Mouse (Mus musculus) liver, embryonic 15.5 days (tissue): Measurements from ENCODE around the gene Zfp451. TPM values are rescaled to one million over a fixed set of nuclear protein-coding genes. Genes with fewer than 3 reads are reported as not detected.

Experiments
- ATAC-seq: fragments of 200-750 bp; cut with Nextera tagmentation; 2 replicates; pipeline ENCODE4 v1.8.0; 2017; ENCODE audit warnings: moderate number of reproducible peaks, mild to moderate bottlenecking, moderate library complexity; ENCODE audit not compliant: insufficient read depth
- H3K27ac ChIP-seq: fragments of 300-500 bp; sonication (generic); replicated peaks from 2 replicates; pipeline ENCODE4 v1.5.1; 2015; ENCODE audit warnings: mild to moderate bottlenecking, inconsistent platforms
- H3K27me3 ChIP-seq: fragments of 300-500 bp; sonication (generic); 2 replicates; pipeline ENCODE4 v1.6.1; 2015; ENCODE audit warnings: mild to moderate bottlenecking, inconsistent platforms
- H3K36me3 ChIP-seq: fragments of 300-500 bp; sonication (generic); replicated peaks from 2 replicates; pipeline ENCODE4 v1.6.1; 2015; ENCODE audit warnings: moderate library complexity, mild to moderate bottlenecking, inconsistent platforms
- H3K4me1 ChIP-seq: fragments of 300-500 bp; sonication (generic); replicated peaks from 2 replicates; pipeline ENCODE4 v1.6.1; 2015; ENCODE audit warnings: inconsistent platforms
- H3K4me2 ChIP-seq: fragments of 300-500 bp; sonication (generic); 2 replicates; pipeline ENCODE4 v1.6.1; 2015; ENCODE audit warnings: moderate library complexity, mild to moderate bottlenecking, inconsistent platforms
- H3K4me3 ChIP-seq: fragments of 300-500 bp; sonication (generic); replicated peaks from 2 replicates; pipeline ENCODE4 v1.5.1; 2015; ENCODE audit warnings: mild to moderate bottlenecking, inconsistent platforms
- H3K9ac ChIP-seq: fragments of 300-500 bp; sonication (generic); 2 replicates; pipeline ENCODE4 v1.6.1; 2015; ENCODE audit warnings: moderate library complexity, mild to moderate bottlenecking, inconsistent platforms
- H3K9me3 ChIP-seq: fragments of 300-500 bp; sonication (generic); replicated peaks from 2 replicates; pipeline ENCODE4 v1.6.1; 2016; ENCODE audit warnings: inconsistent platforms
- WGBS: fragments of 180-500 bp; shearing (Covaris S2); methylation state at CpG from one replicate; pipeline ENCODE4 v1.1.7; 2015; ENCODE audit warnings: mixed read lengths; ENCODE audit not compliant: insufficient replicate concordance; 5-methylcytosine and 5-hydroxymethylcytosine counted together
- polyA plus RNA-seq: library from polyadenylated mRNA; unstranded; fragments of >200 nt; fragmentation: Nextera tagmentation; extraction: Ambion mirVana; gene quantifications from 2 replicates; pipeline ENCODE4 v1.2.1, GENCODE M21; 2015

The Zfp451 gene
- polyA plus RNA-seq, 1 experiment from 2014 or later = 5.6 TPM

DNA sequence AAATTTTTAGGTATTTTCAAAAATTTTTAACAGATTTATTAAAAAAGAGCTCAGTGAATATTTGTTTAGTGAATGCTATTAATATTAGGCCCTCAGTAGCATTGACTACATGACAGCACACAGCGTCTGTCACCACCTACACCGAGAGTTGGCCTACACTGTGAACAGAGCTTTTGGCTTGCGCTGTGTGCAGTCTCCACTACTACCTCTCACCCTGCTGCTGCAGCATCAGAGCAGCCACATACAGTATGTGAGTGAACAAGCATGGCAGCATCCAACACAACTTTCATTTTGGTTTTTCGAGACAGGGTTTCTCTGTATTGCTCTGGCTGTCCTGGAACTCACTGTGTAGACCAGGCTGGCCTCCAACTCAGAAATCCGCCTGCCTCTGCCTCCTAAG lies 29.8 kb downstream of the Zfp451 start:
- Histone ChIP-seq H3K36me3 (peaks cover 9% of the 10 kb centered on the region; the same call in 1 of the 2 replicates), H3K27me3 (no peaks in the 10 kb centered on the region), H3K4me1 (no peaks in the 10 kb centered on the region; the same call in 1 of the 2 replicates), H3K4me3 (no peak overlapping the region), H3K27ac (no peak overlapping the region), H3K4me2 (no peak overlapping the region), H3K9ac (no peak overlapping the region), H3K9me3 (no peaks in the 10 kb centered on the region)
- no peak for ATAC-seq
- 90% methylated on average over 5 of the region's 5 CpGs for WGBS

DNA sequence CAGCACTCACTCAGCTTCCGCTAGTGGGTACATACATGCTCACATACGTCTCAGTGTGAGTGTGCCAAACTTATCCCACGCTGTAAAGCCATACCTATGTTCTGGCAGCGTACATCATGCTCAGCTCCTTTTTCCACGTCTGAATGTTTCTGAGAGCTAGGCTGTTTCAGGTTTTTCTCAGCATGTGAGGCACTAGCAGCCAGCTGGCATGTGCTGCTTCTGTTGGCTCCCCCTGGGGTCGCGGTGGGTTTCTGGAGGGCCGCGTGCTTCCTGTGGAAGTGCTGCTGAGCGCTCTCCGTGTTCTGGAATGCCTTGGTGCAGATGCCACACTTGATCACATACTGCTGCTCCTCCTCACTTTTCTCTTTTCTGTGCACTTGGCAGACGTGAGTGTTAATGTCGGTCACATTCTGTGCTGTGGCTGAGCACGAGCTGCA lies 38.2 kb downstream of the Zfp451 start:
- no peaks in the 10 kb centered on the region for H3K9me3 ChIP-seq
- no peaks in the 10 kb centered on the region for H3K27me3 ChIP-seq
- peaks cover 34% of the 10 kb centered on the region for H3K36me3 ChIP-seq
- no peak overlapping the region for H3K4me3 ChIP-seq
- no peak for ATAC-seq
- no peak overlapping the region for H3K9ac ChIP-seq
- no peak overlapping the region for H3K27ac ChIP-seq
- 84% methylated on average over 14 of the region's 14 CpGs for WGBS
- H3K4me2 ChIP-seq = no peak overlapping the region
- no peaks in the 10 kb centered on the region for H3K4me1 ChIP-seq

DNA sequence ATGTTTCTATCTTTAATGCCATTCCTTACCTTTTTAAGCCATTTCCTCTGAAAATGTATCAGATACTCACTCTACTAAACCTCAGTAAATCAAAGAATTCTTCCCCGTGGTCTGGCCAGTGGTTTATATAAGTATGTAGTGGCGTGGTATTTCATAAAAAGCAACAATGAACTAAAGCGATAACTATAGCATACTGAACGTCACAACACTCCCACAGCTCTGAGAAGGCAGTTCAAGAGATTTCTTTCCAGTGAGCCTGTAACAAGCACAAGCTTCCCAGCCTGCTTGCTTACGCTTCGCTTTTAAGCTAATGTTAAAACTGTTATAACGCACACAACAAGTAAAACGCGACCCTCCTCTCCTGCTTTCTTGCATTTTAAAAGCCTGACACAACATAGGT lies 42.3 kb downstream of the Zfp451 start:
- Histone ChIP-seq H3K27me3 (no peaks in the 10 kb centered on the region), H3K4me2 (no peak overlapping the region), H3K27ac (no peak overlapping the region), H3K9me3 (no peaks in the 10 kb centered on the region), H3K36me3 (peaks cover 50% of the 10 kb centered on the region), H3K9ac (no peak overlapping the region), H3K4me3 (no peak overlapping the region), H3K4me1 (no peaks in the 10 kb centered on the region)
- ATAC-seq = no peak
- WGBS = 82% methylated on average over 9 of the region's 9 CpGs

DNA sequence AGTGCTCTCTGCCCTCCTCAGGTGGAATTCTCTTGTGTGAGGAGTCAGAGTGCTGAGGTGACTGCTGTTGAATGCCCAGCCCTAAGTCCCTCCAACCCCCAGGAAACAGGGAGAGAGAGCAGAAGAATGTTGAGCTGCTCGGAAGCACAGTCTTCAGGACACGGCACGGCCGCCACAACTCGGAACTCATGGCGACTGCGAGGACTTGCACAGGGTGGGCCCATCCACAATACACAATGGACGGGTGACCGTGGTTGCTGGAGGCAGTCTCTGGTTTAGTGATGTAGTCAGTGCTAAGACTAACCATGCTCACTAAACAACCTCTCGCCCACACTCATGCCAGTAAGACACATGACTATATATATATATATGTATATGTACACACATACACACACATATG lies 42.8 kb downstream of the Zfp451 start:
- no peak overlapping the region for H3K4me3 ChIP-seq
- H3K4me1 ChIP-seq = no peaks in the 10 kb centered on the region
- H3K4me2 ChIP-seq = no peak overlapping the region
- H3K27ac ChIP-seq = no peak overlapping the region
- no peak for ATAC-seq
- no peak overlapping the region for H3K9ac ChIP-seq
- H3K36me3 ChIP-seq = peaks cover 45% of the 10 kb centered on the region
- no peaks in the 10 kb centered on the region for H3K27me3 ChIP-seq
- WGBS = 87% methylated on average over 10 of the region's 10 CpGs
- no peaks in the 10 kb centered on the region for H3K9me3 ChIP-seq

DNA sequence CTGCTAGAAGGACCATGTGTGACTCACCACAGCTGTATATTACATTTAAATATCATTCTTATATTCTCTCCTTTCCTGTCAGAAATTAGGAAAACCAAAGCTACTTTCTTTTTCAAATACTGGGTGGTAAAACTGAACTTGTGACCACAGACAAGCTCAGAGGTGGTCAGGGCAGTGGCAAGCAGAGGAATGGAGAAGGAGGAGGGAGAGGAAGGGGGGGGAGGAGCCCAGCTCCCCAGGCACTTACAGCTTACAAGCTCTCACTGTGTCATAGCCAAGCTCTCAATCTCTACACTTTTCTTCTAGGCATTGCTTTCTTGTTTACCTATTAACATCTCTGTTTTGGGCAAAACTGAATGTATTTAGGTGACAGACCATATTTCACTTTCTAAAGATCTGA lies 45.6 kb downstream of the Zfp451 start:
- no peak overlapping the region for H3K9ac ChIP-seq
- no peak overlapping the region for H3K27ac ChIP-seq
- ATAC-seq = no peak
- peaks cover 50% of the 10 kb centered on the region for H3K36me3 ChIP-seq
- H3K4me1 ChIP-seq = 0 out of 2 replicates have a peak, but pooled peaks cover 2% of the 10 kb centered on the region
- no peak overlapping the region for H3K4me2 ChIP-seq
- H3K27me3 ChIP-seq = no peaks in the 10 kb centered on the region
- H3K9me3 ChIP-seq = no peaks in the 10 kb centered on the region
- no peak overlapping the region for H3K4me3 ChIP-seq

DNA sequence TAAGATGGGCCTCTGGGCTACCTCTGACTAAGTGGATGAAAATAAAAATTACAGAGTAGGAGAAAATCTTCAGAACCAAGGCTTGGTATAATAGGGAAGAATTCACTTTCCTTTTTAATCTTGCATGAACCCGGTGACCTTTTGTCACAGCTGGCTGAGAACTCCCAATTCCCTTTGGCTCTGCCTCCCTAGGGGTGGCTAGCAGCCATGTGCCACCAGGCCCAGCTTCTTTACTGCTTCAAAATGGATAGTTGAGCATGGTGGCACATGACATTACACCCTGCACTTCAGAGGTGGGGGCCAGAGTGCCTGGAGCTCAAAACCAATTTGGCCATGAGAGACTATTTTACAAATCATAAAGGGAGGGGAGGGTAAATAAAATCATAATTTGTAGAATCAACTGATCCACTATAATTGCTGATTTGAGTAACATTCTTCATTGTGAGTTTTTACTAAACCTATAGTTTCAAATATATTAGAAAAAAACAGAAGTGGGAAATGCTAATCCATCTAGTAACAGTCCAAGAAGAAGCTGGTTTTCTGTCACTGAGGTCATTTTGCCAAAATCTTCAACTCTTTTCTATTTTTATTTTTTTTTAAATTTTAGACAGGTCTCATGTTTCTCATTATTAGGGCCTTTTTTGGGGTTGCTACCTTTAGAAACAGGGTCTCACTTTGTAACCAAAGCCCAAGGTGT lies 46.2 kb downstream of the Zfp451 start:
- no peak overlapping the region for H3K9ac ChIP-seq
- no peak overlapping the region for H3K4me3 ChIP-seq
- H3K27me3 ChIP-seq = no peaks in the 10 kb centered on the region
- no peaks in the 10 kb centered on the region for H3K9me3 ChIP-seq
- H3K27ac ChIP-seq = no peak overlapping the region
- H3K36me3 ChIP-seq = peaks cover 50% of the 10 kb centered on the region
- H3K4me1 ChIP-seq = 0 out of 2 replicates have a peak, but pooled peaks cover 2% of the 10 kb centered on the region
- H3K4me2 ChIP-seq = no peak overlapping the region
- 80% methylated on average over 1 of the region's 1 CpGs for WGBS
- no peak for ATAC-seq

DNA sequence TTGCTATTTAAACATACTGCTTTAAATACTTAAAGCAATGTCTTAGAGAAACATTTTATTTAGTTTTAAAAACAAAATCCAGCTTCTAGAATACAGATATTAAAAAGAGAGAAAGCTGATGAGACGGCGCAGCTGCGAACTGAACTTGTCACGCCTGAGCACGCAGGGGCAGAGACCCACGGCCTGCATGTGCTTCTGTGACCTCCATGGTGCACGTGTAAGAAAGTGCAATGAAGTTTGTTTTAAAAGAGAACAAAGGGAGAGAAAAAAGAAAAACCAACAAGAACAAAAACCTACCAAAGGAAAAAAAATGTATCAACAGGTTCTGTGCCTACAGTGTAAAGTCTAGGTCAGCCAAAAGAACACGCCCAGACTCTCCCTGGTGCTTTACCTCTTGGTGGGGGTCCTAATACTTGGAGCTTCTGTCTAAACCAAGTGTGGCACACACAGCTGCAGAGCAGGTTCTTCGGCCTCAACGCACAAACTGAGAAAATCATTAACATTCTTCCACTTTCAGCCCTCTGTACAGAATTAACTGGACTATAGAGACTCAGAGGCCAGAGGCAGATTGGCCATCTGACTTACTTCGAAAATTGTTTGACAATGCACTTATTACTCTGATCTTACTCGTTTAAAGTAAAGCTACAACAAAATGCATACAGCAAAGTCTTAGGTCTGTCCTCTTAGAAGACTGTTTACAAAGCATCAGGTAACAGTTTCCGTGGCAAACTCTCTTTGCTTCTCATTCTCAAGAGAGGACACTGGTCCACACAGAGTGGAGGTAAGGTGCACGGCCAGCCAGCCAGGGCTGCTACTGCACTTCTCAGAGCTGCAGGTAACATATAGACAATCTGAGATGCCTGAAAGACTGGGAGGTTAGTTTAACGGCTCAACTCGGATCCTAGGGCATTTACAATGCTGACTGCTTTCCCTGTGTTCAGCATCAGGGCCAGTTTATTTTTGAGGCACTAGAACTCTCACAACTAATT lies 47.6 kb downstream of the Zfp451 start:
- Histone ChIP-seq H3K27ac (no peak overlapping the region), H3K4me3 (no peak overlapping the region), H3K4me2 (no peak overlapping the region), H3K27me3 (no peaks in the 10 kb centered on the region), H3K4me1 (0 out of 2 replicates have a peak, but pooled peaks cover 2% of the 10 kb centered on the region), H3K9me3 (no peaks in the 10 kb centered on the region), H3K36me3 (peaks cover 42% of the 10 kb centered on the region), H3K9ac (no peak overlapping the region)
- 79% methylated on average over 16 of the region's 16 CpGs for WGBS
- ATAC-seq = no peak

DNA sequence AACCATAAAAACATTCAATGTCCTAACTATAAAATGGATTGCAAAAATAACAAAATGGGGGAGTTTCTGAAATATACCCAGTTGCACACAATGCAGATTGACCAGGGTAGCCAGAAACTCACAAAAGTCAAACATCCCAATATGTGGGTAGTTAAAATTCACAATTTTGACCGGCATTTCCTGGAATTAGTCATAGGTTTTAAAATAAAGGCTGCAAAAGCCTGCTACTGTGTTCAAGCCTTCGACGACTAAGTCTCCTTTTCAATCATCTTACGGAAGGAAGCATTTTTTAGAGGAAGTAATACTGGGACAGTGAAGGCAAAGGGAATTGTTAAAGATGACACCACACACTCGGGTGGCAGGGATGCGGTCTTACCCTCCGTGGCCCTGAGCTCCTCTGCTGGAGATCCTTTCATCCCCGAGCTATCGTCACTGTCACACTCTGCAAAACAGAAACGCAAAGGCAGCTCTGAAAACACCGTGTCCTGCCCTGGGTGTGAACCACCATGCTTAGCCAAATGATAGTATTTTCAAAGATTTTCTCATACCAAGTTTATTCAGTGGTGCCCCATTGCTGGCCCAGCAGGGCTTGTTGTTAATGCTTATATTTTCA lies 48.8 kb downstream of the Zfp451 start:
- no peak overlapping the region for H3K4me3 ChIP-seq
- no peak overlapping the region for H3K27ac ChIP-seq
- H3K27me3 ChIP-seq = no peaks in the 10 kb centered on the region
- H3K9ac ChIP-seq = no peak overlapping the region
- ATAC-seq = no peak
- peaks cover 30% of the 10 kb centered on the region for H3K36me3 ChIP-seq
- no peak overlapping the region for H3K4me2 ChIP-seq
- no peaks in the 10 kb centered on the region for H3K9me3 ChIP-seq
- 0 out of 2 replicates have a peak, but pooled peaks cover 2% of the 10 kb centered on the region for H3K4me1 ChIP-seq
- 83% methylated on average over 11 of the region's 11 CpGs for WGBS

DNA sequence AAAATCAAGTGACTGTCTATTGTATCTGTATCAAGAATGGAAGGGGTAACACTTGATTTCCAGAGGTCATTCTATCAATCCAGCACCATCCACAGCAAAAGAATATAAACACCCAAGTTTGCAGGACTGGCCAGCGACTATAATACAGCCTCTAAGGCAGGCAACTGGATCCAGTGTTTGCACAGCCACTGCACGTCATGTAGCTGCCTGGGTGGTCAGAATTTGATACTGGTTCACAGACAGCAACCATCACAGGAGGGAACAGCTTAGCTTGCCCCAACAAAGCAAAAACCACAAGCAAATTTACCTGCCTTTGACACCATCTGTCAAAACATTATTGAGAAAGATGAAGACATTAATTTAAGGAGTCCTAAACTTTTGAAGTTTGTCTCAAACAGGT lies 50.6 kb downstream of the Zfp451 start:
- no peak overlapping the region for H3K4me2 ChIP-seq
- H3K36me3 ChIP-seq = peaks cover 18% of the 10 kb centered on the region
- no peaks in the 10 kb centered on the region for H3K9me3 ChIP-seq
- H3K4me3 ChIP-seq = no peak overlapping the region
- H3K4me1 ChIP-seq = peaks cover 8% of the 10 kb centered on the region; the same call in 1 of the 2 replicates
- WGBS = 63% methylated on average over 2 of the region's 2 CpGs
- H3K9ac ChIP-seq = no peak overlapping the region
- H3K27ac ChIP-seq = no peak overlapping the region
- no peaks in the 10 kb centered on the region for H3K27me3 ChIP-seq
- no peak for ATAC-seq

DNA sequence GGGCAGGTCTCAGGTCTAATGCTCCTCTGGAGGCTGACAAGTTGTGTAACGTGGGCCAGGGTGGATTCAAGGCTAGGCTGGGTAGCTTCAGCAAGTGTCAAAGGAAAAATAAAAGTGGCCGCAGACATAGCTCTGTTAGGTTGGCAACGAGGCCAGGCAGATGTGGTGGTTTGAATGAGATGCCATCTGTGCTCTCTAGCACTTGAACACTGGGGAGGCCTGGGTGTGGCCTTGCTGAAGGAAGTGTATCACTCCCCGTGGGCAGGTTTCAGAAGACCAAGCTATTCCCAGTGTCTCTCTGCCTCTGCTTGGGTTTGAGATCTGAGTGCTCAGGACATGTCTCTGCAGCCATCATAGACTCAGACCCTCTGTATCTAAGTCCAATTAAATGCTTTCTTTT lies 55.9 kb downstream of the Zfp451 start:
- H3K36me3 ChIP-seq = peaks cover 9% of the 10 kb centered on the region; the same call in 1 of the 2 replicates
- peak overlapping the region; percentile 99 for H3K4me2 ChIP-seq
- no peaks in the 10 kb centered on the region for H3K27me3 ChIP-seq
- peaks cover 57% of the 10 kb centered on the region for H3K4me1 ChIP-seq
- no peaks in the 10 kb centered on the region for H3K9me3 ChIP-seq
- no peak for ATAC-seq
- H3K27ac ChIP-seq = peak overlapping the region; percentile 84
- no peak overlapping the region; the same call in 1 of the 2 replicates for H3K4me3 ChIP-seq
- 18% methylated on average over 4 of the region's 4 CpGs for WGBS
- no peak overlapping the region for H3K9ac ChIP-seq
